Mouse (Mus musculus) bone marrow macrophage, adult 2 months (primary cell): ENCODE data around the gene P3h1.

Source experiments
- CTCF ChIP-seq: IDR thresholded peaks from 2 replicates; pipeline ENCODE4 v1.5.1; 2012; ENCODE audit warnings: low read depth, mild to moderate bottlenecking, low read length, moderate library complexity
- POLR2A ChIP-seq: IDR thresholded peaks from 2 replicates; pipeline ENCODE4 v1.6.1; 2012; ENCODE audit warnings: mild to moderate bottlenecking, low read depth, low read length, borderline replicate concordance

DNA sequence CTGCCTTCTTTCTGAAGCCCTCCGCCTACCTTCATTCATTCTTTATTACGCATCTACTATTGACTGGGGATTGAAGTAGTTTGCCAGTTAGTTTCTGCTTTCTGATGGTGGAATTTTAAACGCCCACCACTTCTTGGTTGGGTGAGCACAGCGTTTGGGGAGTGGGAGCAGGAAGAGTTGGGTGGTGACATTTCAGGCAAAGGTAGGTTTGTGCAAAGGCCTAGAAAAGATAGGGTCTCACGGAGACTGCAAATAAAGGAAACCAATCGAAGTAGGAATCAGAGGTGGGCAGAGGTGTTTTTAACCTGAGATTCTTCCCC lies 62.4 kb downstream of the P3h1 start:
- no peak for TF ChIP-seq POLR2A
- TF ChIP-seq CTCF, result no peak
